Mouse (Mus musculus) kidney, embryonic 16.5 days (tissue): Measurements from ENCODE around the gene Samd14. TPM values are rescaled to one million over a fixed set of nuclear protein-coding genes. Genes with fewer than 3 reads are reported as not detected.

Experiments used
- ATAC-seq: fragments of 200-750 bp; cut with Nextera tagmentation; 2 replicates; pipeline ENCODE4 v1.8.0; 2017; ENCODE audit warnings: moderate TSS enrichment; ENCODE audit not compliant: low FRiP score, low TSS enrichment
- H3K27ac ChIP-seq: fragments of 300-500 bp; sonication (generic); 2 replicates; pipeline ENCODE4 v1.5.1; 2014; ENCODE audit warnings: low read length
- H3K27me3 ChIP-seq: fragments of 300-500 bp; sonication (generic); 2 replicates; pipeline ENCODE4 v1.6.1; 2014; ENCODE audit warnings: low read length, control low read depth, mixed read lengths; ENCODE audit not compliant: insufficient read depth
- H3K36me3 ChIP-seq: fragments of 300-500 bp; sonication (generic); 2 replicates; pipeline ENCODE4 v1.6.1; 2014; ENCODE audit warnings: low read length, control low read depth, mixed read lengths; ENCODE audit not compliant: insufficient read depth
- H3K4me1 ChIP-seq: fragments of 300-500 bp; sonication (generic); 2 replicates; pipeline ENCODE4 v1.6.1; 2014; ENCODE audit warnings: low read length, control low read depth, mixed read lengths; ENCODE audit not compliant: insufficient read depth
- H3K4me2 ChIP-seq: fragments of 300-500 bp; sonication (generic); replicated peaks from 2 replicates; pipeline ENCODE4 v1.6.1; 2014; ENCODE audit warnings: low read depth, low read length
- H3K4me3 ChIP-seq: fragments of 300-500 bp; sonication (generic); 2 replicates; pipeline ENCODE4 v1.5.1; 2014; ENCODE audit warnings: mild to moderate bottlenecking, low read length
- H3K9ac ChIP-seq: fragments of 300-500 bp; sonication (generic); replicated peaks from 2 replicates; pipeline ENCODE4 v1.6.1; 2014; ENCODE audit warnings: low read length
- H3K9me3 ChIP-seq: fragments of 300-500 bp; sonication (generic); 2 replicates; pipeline ENCODE4 v1.6.1; 2016; ENCODE audit warnings: low read length, control low read depth
- WGBS: fragments of 180-500 bp; shearing (Covaris S2); extraction: QIAGEN DNeasy Blood & Tissue Kit; methylation state at CpG from one replicate; pipeline ENCODE4 v1.1.7; 2014; 5-methylcytosine and 5-hydroxymethylcytosine counted together
- polyA plus RNA-seq: library from polyadenylated mRNA; unstranded; fragments of >200 nt; fragmentation: Nextera tagmentation; extraction: Ambion mirVana; gene quantifications from 2 replicates; pipeline ENCODE4 v1.2.1, GENCODE M21; 2015

Samd14 gene
- polyA plus RNA-seq, 1 experiment from 2014 or later, result 19.2 TPM

GRCm38 (mm10) chr11:95026849-95027248 is 17.2 kb downstream of the Samd14 start:
- Histone ChIP-seq H3K27ac (peak overlapping the region; percentile 48; the same call in 1 of the 2 replicates), H3K9ac (no peak overlapping the region)
- 89% methylated on average over 6 of the region's 6 CpGs for WGBS

DNA sequence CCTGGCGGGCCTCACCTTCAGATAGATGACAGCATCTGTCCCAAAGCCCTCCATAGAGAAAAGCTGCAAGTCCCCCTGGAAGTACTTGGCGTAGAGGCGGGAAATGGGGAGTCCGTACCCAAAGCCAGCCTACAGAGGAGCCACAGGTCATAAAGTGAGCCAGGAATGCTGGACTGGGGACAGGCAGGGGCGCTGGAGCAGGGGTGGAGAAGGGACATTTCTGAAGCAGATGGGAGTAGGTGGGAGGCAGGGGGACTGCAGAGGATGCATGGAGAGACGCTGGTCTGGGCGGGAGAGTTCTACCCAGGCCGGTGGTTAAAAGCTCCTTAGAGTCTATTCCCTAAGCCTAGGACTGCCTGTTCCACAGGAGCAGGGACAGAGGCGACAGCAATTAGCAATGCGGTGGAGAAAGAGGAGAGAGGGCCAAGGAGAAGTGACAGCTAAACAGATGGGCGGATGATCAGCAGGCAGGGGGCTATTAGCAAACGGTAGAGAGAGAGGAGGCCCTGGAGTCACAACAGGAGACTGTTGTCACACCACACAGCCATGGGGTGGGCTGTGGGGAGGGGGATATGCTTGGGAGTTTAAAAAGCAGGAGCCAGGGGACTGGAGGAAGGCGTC is 18.3 kb downstream of the Samd14 start:
- H3K27ac ChIP-seq, result no peak overlapping the region
- H3K27me3 ChIP-seq, result no peaks in the 10 kb centered on the region
- peaks cover 16% of the 10 kb centered on the region; the same call in 1 of the 2 replicates for H3K36me3 ChIP-seq
- no peak for ATAC-seq
- H3K4me3 ChIP-seq, result no peak overlapping the region
- H3K9ac ChIP-seq, result no peak overlapping the region
- H3K9me3 ChIP-seq, result no peaks in the 10 kb centered on the region
- peaks cover 31% of the 10 kb centered on the region for H3K4me1 ChIP-seq
- no peak overlapping the region for H3K4me2 ChIP-seq
- WGBS, result 36% methylated on average over 13 of the region's 13 CpGs

More at GRCm38 (mm10) chr11:95026849-95027248, 17.2 kb downstream of the Samd14 start:
- H3K27me3 ChIP-seq, result no peaks in the 10 kb centered on the region
- ATAC-seq, result no peak
- H3K4me2 ChIP-seq, result no peak overlapping the region
- peaks cover 31% of the 10 kb centered on the region for H3K4me1 ChIP-seq
- H3K9me3 ChIP-seq, result 0 out of 2 replicates have a peak, but pooled peaks cover 5% of the 10 kb centered on the region
- H3K36me3 ChIP-seq, result peaks cover 28% of the 10 kb centered on the region
- no peak overlapping the region for H3K4me3 ChIP-seq

DNA sequence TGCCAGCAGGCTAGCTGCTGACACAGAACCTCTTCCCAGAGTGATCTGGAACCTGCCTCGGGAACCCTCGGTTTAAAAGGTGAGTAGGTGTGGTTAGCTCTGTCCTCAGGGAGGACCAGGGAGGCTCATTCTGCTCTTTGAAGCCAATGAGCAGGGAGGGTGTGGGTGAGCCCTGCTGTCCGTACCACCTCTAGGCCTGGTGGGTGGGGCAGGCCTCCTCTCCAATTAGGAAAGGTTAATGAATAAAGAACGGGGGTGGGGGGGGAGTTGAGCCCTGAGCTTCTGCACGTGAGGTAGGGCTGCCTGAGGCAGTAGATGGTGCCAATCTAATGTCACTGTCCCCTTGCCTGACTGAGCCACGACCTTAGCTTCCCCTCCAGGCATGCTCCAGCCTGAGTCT is 23.3 kb downstream of the Samd14 start:
- Histone ChIP-seq H3K27ac (no peak overlapping the region), H3K9ac (no peak overlapping the region), H3K4me3 (no peak overlapping the region), H3K9me3 (no peaks in the 10 kb centered on the region), H3K36me3 (peaks cover 12% of the 10 kb centered on the region), H3K4me2 (no peak overlapping the region), H3K4me1 (peaks cover 13% of the 10 kb centered on the region), H3K27me3 (no peaks in the 10 kb centered on the region)
- 24% methylated on average over 6 of the region's 6 CpGs for WGBS
- 0 out of 2 replicates have a peak, but pooled peaks have one; percentile 6 for ATAC-seq

- WGBS, result 70% methylated on average over 14 of the region's 14 CpGs
- ATAC-seq, result no peak
- no peak overlapping the region for H3K4me2 ChIP-seq
- H3K4me3 ChIP-seq, result no peak overlapping the region
- H3K4me1 ChIP-seq, result peaks cover 13% of the 10 kb centered on the region
- no peak overlapping the region for H3K9ac ChIP-seq
- no peaks in the 10 kb centered on the region for H3K9me3 ChIP-seq
- H3K36me3 ChIP-seq, result peaks cover 12% of the 10 kb centered on the region
- no peaks in the 10 kb centered on the region for H3K27me3 ChIP-seq
- H3K27ac ChIP-seq, result no peak overlapping the region
These were observed 23.9 kb downstream of the Samd14 start for GRCm38 (mm10) chr11:95033617-95034016.

DNA sequence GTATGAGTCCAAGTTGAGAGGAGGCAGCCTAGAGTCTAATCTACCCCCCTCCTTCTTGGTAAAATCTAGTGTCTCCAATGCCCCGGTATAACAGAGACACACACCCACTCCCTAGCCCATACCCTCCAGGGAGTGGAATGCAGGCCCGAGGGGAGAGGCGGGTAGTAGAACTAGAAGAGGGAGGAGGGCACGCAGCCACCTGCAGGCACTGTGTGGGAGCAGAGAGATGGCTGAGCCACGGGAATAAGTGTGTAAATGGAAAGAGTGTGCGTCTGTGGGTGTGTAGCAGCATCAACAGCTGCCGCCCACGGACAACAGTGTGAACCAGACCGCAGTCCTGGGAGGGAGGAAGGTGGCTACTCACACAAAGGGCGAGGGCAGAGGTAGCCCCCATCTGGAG is 25.2 kb downstream of the Samd14 start:
- H3K9me3 ChIP-seq, result no peaks in the 10 kb centered on the region
- no peak overlapping the region for H3K4me2 ChIP-seq
- H3K36me3 ChIP-seq, result peaks cover 10% of the 10 kb centered on the region
- ATAC-seq, result no peak
- 60% methylated on average over 10 of the region's 10 CpGs for WGBS
- no peak overlapping the region for H3K9ac ChIP-seq
- no peak overlapping the region for H3K27ac ChIP-seq
- H3K27me3 ChIP-seq, result no peaks in the 10 kb centered on the region
- H3K4me3 ChIP-seq, result no peak overlapping the region
- peaks cover 16% of the 10 kb centered on the region for H3K4me1 ChIP-seq

DNA sequence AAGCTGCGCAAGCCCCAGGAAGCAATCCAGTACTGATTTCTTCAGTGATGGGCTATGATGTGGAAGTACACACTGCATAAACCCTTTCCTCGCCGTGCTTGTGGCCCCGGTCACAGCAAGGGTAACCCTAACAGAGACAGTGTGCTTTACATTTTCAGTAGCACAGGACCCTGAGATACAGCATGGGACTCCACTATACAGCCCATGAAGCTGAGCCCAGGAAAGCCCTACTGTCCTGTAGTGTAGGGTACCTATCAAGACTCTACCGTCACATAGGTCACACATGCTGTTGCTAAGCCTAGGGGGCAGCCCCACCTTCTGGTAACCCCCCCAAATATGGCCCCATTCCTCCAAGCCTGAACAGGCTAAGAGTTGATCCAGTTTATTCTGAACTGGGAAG is 26.8 kb downstream of the Samd14 start:
- Histone ChIP-seq H3K36me3 (peaks cover 8% of the 10 kb centered on the region), H3K9ac (no peak overlapping the region), H3K27ac (no peak overlapping the region), H3K9me3 (no peaks in the 10 kb centered on the region), H3K4me3 (no peak overlapping the region), H3K4me1 (peaks cover 24% of the 10 kb centered on the region), H3K4me2 (no peak overlapping the region), H3K27me3 (no peaks in the 10 kb centered on the region)
- no peak for ATAC-seq
- 94% methylated on average over 5 of the region's 5 CpGs for WGBS

DNA sequence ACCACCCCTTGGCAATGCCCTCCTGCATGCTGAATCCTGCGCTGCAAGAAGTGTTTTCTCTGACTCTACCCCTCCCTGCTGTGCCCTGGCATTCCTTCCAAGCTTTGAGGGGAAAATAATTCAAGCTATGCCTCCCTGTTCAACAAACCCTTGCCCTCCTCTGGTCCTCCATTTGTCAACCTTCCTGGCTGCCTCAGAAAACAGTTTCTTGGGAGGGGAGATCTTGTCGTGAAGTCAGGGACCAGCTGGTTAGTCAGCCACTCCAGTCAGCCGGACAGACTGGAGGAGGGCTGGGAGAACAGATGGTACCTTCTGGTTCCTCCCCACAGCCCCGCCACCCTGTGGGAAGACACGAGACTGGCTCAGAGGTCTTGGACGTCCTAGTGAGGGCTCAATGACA is 27.6 kb downstream of the Samd14 start:
- Histone ChIP-seq H3K27ac (no peak overlapping the region), H3K27me3 (no peaks in the 10 kb centered on the region), H3K4me2 (no peak overlapping the region), H3K9ac (no peak overlapping the region), H3K4me1 (peaks cover 30% of the 10 kb centered on the region), H3K36me3 (peaks cover 6% of the 10 kb centered on the region), H3K4me3 (no peak overlapping the region), H3K9me3 (no peaks in the 10 kb centered on the region)
- ATAC-seq, result no peak
- WGBS, result 42% methylated on average over 6 of the region's 6 CpGs

- 80% methylated on average over 14 of the region's 14 CpGs for WGBS
These were observed 28.6 kb downstream of the Samd14 start for GRCm38 (mm10) chr11:95038156-95038817.

DNA sequence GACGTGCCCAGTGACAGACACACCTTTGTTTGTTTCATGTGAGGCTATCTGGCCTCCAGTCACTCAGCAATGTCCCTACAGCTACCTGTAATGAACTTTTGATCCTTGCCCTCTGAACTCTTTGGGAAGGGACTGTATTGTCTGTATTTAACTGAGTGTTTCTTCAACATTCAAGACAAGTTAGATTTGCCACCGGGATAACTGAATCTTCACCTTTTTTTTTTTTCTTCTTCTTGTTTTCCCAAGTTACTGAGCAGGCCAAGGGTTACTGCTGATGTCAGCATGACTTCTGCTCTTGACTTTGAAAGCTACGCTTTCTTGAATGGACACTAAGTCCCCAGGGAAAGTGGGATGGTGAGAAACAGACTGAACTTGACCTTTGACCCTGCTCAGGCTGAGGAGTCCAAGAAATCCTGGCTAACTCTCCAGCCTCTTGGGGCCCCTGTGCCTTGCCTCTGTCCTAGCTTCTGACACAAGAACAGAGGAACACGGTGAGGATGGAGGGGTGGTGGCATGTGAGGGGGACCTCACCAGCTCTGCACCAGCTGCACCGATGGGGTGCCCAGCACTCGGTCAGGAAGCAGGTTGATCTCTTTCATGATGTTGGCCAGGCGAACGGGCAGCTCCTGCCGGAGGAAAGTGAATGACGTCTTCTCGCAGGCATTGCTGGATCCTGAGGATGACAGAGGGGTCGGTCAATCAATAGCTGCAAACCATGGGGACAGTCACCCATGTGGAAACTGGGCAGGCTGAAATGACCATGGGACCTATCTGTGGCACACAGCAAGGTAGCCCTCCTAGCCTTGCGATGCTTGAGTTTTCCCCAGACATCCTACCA is 29.4 kb downstream of the Samd14 start:
- Histone ChIP-seq H3K9me3 (no peaks in the 10 kb centered on the region), H3K36me3 (peaks cover 6% of the 10 kb centered on the region), H3K27me3 (no peaks in the 10 kb centered on the region), H3K27ac (peak overlapping the region; percentile 2; the same call in 1 of the 2 replicates), H3K4me3 (no peak overlapping the region), H3K4me2 (no peak overlapping the region), H3K4me1 (peaks cover 20% of the 10 kb centered on the region), H3K9ac (no peak overlapping the region)
- no peak for ATAC-seq
- WGBS, result 78% methylated on average over 13 of the region's 13 CpGs

More at GRCm38 (mm10) chr11:95038156-95038817, 28.6 kb downstream of the Samd14 start:
- H3K4me2 ChIP-seq, result no peak overlapping the region
- peaks cover 6% of the 10 kb centered on the region for H3K36me3 ChIP-seq
- H3K27me3 ChIP-seq, result no peaks in the 10 kb centered on the region
- no peak for ATAC-seq
- no peak overlapping the region for H3K9ac ChIP-seq
- H3K4me3 ChIP-seq, result no peak overlapping the region
- no peaks in the 10 kb centered on the region for H3K9me3 ChIP-seq
- H3K4me1 ChIP-seq, result peaks cover 28% of the 10 kb centered on the region
- no peak overlapping the region; the same call in 1 of the 2 replicates for H3K27ac ChIP-seq
